Mouse (Mus musculus) megakaryocyte, embryonic 14.5 days (primary cell): ENCODE results near the gene Gm28539.

Experiments used
- FLI1 ChIP-seq: IDR thresholded peaks from 2 replicates; pipeline ENCODE4 v1.6.1; 2012; ENCODE audit warnings: low read length, inconsistent platforms, mixed read lengths
- GATA1 ChIP-seq: IDR thresholded peaks from 3 replicates; pipeline ENCODE4 v1.6.1; 2012; ENCODE audit warnings: mixed read lengths, low read length, inconsistent platforms, borderline replicate concordance

DNA sequence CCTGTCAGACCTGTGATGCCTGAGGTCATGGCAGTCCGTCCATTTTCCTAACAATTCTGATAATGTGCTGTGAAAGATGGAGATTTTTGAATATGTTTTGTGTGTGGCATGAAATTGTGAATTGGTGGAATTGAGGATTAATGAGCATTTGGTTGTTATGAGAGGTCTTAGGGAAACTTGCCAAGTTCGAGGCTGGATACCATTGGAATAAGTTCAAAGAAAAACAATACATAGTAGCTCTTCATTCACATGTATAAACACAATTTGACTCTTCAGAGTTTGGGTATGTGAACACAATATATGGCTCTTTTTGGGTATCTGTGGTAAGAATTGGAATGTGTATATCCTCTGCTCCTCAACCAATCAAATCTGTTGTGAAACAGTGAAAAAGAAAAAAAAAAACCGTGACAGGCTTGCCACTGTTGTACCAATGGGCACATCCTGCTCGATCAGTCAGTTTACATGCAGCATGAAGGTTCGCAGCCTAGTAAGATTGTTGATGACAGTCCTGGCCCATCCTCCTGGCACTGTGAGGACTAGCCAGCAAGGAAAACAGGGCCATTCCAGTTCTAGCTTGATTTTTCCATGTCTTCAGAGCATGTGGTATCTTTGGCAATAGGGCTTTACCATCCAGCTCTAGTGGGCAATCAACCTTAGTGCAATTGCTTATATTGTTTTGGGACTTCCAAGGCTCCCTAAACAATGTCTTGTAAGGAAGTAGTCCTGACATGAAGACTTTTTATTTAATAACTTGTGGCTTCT lies 102.1 kb downstream of the Gm28539 start:
- TF ChIP-seq GATA1 (no peak), FLI1 (no peak)
